Mouse (Mus musculus) cerebellum, adult 9-10 months (tissue): ENCODE measurements around the gene Gjc2.
"Not testable (repeated sequence)": the region's sequence is repeated elsewhere in the genome, so short reads cannot be mapped to it uniquely, and the experiment has no call there.

Experiments used
- DNase-seq: peaks from one replicate; pipeline ENCODE4 v3.0.0; 2022

Gjc2 gene

DNA sequence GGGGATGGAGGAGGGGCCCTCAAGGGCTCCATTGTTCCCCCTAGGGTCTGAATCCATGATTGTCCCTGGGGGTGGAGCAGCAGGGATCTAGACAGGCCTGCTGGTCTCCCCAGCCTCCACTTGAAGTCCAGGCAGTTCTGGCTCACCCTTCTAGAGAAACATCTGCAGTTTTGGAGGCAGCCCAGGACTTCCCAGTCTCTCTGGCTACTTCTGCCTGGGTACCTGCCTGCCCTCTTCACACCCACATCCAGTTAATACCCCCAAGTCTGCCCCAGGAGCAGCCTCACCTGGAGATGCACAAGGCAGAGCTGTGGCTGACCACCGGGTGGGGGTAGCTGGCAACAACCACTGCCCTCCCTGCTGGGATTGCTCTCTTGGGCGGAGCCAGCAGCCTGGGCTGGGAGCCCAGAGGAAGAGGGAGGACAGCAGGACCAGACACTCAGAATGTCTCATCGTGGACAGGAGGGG is at the start of gene Gjc2:
Gene Gjc2 (minus strand): TSS at position 350 of the 468 bp plus-strand sequence.
- DNase-seq = no peak

GRCm38 (mm10) chr11:59232797-59233196 is 49.8 kb upstream of the Gjc2 start:
- no peak for DNase-seq

GRCm38 (mm10) chr11:59230144-59230760 is 47.2 kb upstream of the Gjc2 start:
- DNase-seq = peak; percentile 73

DNA sequence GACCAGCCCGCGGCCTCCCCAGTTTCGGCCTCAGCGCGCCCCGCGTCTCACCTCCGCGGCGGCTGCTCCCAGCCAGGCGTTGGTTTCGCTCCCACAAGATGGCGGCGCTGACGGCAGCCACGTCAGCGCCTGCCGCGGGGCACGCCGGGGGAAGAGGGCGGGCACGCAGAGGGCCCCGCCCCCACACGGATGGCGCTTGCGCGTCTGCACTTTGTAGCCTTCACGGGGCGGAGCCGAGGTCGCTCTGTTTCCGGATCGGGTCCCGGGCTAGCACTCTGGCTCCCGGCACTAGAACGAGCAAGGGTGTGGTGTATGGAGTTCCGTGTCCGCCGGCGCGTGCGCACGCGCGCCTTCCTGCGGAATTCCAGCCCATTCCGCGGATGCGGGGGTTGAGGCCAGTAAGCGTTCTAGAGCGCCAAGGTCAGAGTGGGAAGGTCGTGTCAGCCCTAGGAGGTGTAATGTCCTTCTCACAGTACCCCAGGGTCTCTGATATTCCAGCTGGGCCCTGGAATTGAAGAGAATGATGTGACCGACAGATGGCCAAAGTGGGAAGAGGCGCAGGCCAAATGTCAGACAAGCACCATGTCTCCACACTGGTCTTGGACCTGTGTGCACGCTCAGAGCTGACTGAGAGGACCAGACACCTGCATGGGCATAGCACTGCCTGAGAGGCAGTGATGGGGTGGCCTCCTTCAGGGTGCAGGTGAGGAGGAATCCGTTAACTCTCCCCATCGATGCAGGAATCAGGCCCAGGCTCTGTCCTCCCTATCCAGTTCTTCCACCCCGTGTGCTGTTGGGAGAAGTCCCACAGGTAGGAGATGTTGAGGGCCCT is 45.3 kb upstream of the Gjc2 start, which contains the start of gene Arf1:
Gene Arf1 (minus strand): TSS at position 149 of the 832 bp plus-strand sequence.
- DNase-seq = peak; percentile 96

DNA sequence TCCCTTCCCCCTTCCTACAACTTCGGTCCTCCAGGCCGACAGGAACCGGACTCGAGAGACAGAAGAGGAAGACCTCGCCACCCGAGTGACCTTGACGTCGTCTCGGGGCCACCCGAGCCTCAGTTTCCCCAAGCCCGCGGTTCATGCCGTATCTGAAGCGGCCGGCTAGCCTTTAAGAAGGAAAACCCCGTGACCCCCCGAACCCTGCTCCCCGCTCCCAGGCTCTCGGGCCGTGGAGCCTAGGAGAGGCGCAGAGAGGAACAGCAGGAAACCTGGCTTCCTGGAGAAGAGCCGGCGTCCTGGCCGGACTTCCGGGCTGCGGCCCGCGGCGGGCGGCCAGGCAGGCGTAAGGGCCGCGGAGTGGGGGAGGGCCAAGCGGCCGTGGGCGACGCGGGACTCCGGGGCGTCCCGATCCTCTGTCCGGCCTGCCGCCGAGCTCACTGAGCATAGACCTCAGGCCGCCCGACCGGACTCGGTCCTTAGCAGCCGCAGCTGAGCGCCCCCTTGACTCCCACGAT is 44.6 kb upstream of the Gjc2 start:
- DNase-seq = peak; percentile 66

GRCm38 (mm10) chr11:59226787-59227603 is 44.0 kb upstream of the Gjc2 start:
- DNase-seq = peak; percentile 31

DNA sequence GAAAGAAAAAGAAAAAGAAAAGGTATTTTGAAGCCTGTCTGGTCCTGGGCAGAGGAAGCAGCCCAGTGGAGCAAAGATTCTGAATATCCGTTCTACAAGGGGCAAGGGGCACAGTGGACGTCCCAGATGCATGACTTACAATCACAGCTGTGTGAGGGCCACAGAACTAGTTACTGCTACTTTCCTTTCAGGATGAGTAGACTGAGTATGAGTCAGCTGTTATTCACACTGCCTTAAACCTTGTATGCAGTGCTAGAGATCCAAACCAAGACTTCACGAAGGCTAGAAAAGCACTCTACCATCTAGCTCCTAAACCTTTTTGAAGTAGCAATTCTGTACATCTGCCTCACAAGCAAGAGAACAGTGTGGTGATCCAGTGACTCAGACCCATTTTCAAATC is 43.2 kb upstream of the Gjc2 start:
- peak; percentile 18 for DNase-seq

DNA sequence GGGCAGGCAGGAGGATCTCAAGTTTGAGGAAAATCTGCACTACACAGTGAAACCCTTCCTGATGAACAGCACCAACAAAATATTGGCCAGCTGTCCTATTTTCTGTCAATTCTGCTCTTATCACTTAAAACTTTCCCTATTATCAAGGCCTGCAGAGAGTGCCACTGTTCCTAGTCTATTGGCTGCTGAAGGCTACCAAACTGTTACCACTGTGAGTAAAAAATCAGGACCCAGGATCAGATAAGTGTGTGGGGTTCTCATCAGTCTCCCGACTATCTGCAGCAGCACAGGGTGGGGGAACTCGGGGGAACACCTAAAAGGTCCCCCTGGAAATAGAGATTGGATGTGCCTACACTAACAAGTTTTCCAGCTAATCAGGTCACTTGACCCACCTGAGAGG is 42.2 kb upstream of the Gjc2 start:
- DNase-seq = no peak

- no peak for DNase-seq
Measured at GRCm38 (mm10) chr11:59224470-59224869, 41.5 kb upstream of the Gjc2 start.

- DNase-seq = no peak
Measured at GRCm38 (mm10) chr11:59224025-59224424, 41.0 kb upstream of the Gjc2 start.

GRCm38 (mm10) chr11:59222306-59222705 is 39.3 kb upstream of the Gjc2 start:
- no peak for DNase-seq

- DNase-seq = no peak
Measured at GRCm38 (mm10) chr11:59221604-59222003, 38.6 kb upstream of the Gjc2 start.

GRCm38 (mm10) chr11:59219064-59219463 is 36.1 kb upstream of the Gjc2 start:
- no peak for DNase-seq

DNA sequence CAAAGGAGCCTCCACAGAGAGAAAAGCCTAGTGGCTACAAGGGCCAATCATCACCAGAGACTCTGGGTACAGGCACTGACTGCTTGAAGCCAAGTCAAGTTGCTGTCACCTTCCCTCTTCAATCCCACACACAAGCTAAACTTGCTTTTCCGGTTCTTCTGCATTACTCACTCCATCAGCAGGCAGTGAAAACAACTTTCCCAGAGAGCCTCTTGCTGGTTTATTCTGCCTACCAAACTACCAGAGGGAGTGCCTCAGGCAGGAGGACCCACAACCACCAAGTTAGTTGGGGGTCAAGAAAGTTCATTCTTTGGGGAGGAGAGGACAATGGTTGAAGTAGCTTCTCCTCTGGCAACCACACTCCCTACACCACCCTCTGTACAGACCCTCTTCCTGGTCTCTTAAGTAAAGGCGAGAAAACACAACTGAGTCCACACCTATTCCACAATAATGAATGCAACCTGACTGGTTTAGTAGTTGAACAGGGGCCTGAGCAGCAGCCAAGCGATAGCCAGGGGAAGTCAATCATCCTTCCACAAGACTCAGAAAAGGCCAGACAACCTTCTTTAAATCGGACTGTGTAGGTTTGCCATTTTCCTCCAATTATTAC is 35.5 kb upstream of the Gjc2 start:
- DNase-seq = no peak

- DNase-seq = no peak
Measured at GRCm38 (mm10) chr11:59216955-59217354, 33.9 kb upstream of the Gjc2 start.

GRCm38 (mm10) chr11:59212892-59213494 is 30.0 kb upstream of the Gjc2 start:
- no peak for DNase-seq

DNA sequence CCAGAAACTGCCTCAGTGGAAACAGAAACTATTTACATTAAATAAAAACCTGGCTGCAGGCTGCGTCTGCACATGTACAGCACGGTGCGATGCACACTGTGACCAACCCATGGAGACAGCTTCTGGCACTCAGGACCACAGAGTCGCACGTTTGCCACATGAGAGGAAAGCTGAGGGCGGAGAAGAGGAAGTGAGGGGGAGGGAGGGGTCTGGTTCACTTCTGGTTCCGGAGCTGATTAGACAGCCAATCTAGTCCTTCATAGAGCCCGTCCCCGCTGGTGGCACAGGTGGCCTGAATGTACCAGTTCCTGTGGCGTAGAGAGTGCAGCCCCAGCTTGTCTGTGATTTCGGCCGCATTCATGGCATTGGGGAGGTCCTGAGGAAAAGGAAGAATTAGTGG is 29.3 kb upstream of the Gjc2 start:
- DNase-seq = not testable (repeated sequence)

GRCm38 (mm10) chr11:59211561-59211960 is 28.5 kb upstream of the Gjc2 start:
- DNase-seq = not testable (repeated sequence)

- no peak for DNase-seq
Measured at GRCm38 (mm10) chr11:59210020-59210419, 27.0 kb upstream of the Gjc2 start.

DNA sequence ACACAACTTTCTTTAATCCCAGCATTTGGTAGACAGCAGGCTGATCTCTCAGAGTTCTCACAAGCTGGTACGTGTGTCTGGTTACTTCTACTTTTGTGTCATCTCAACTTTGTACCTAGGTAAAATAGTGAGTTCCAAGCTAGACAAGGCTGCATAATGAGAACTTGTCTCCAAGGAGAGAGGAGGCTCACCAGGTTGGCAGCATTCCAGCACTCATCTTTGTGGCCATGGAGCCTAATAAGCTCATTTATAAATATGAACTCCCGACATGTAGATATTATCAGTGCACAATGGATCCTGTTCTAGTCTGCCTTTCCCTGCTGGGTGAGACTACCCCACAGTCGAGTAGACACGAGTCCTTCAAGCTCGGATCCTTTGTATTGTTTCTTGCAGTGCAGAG is 26.6 kb upstream of the Gjc2 start:
- DNase-seq = no peak

GRCm38 (mm10) chr11:59209003-59209441 is 26.0 kb upstream of the Gjc2 start:
- DNase-seq = peak; percentile 74
